ENCODE assay signal across 9 mouse cellular contexts in genomic region chr5:24078420-24079179, GRCm38 (mm10). TPM values are rescaled to one million over a fixed set of nuclear protein-coding genes. Genes with fewer than 3 reads are reported as not detected.
DNase-seq lines count a peak whose midpoint lies in the region; ATAC-seq and TF ChIP-seq lines count a peak whose summit lies in the region.
"Had no signal": no experiment of that assay in that cellular context is flagged by ENCODE, and none has a peak within 500 bp of the region (broad histone marks: within the 10 kb centered on the region; RNA-seq: fewer than 3 reads in every experiment).

No protein-coding gene starts in this region.

- no peak overlapping the region for H3K27ac ChIP-seq in heart, adult 2 months
- no peak overlapping the region for H3K27ac ChIP-seq in heart, embryonic 10.5 days
- no peak overlapping the region for H3K27ac ChIP-seq in lung, embryonic 14.5 days (ENCODE audit: low read depth)
- no peak overlapping the region for H3K27ac ChIP-seq in lung, postnatal 0 days (ENCODE audit: low read length)

- 78% methylated on average over 7 of the region's 7 CpGs for WGBS in heart, adult 2 months
- WGBS in heart, embryonic 10.5 days = 73% methylated on average over 7 of the region's 7 CpGs
- 68% methylated on average over 7 of the region's 7 CpGs for WGBS in lung, embryonic 14.5 days
- WGBS in lung, postnatal 0 days = 56% methylated on average over 7 of the region's 7 CpGs

- TF ChIP-seq CTCF in heart, adult 2 months (IDR thresholded peaks at IDR 0.05) = peak; percentile 34
- peak; percentile 48 for TF ChIP-seq CTCF in lung, embryonic 14.5 days (IDR thresholded peaks at IDR 0.05; ENCODE audit: low read depth)
- peak; percentile 45 for TF ChIP-seq CTCF in lung, postnatal 0 days (IDR thresholded peaks at IDR 0.05)

- H3K9me3 ChIP-seq in heart, embryonic 10.5 days = no peaks in the 10 kb centered on the region
- H3K9me3 ChIP-seq in lung, embryonic 14.5 days (ENCODE audit: low read depth, low read length) = no peaks in the 10 kb centered on the region
- H3K9me3 ChIP-seq in lung, postnatal 0 days (ENCODE audit: low read length) = no peaks in the 10 kb centered on the region

- no peaks in the 10 kb centered on the region for H3K27me3 ChIP-seq in heart, adult 2 months (ENCODE audit: control insufficient read depth, insufficient read depth, low read length)
- H3K27me3 ChIP-seq in heart, embryonic 10.5 days (ENCODE audit: insufficient read depth, poor library complexity, severe bottlenecking) = no peaks in the 10 kb centered on the region
- no peaks in the 10 kb centered on the region for H3K27me3 ChIP-seq in lung, embryonic 14.5 days (ENCODE audit: insufficient read depth, low read length)
- no peaks in the 10 kb centered on the region for H3K27me3 ChIP-seq in lung, postnatal 0 days (replicated peaks; ENCODE audit: insufficient read depth, low read length)

- no peak overlapping the region for H3K4me3 ChIP-seq in heart, adult 2 months
- no peak overlapping the region for H3K4me3 ChIP-seq in heart, embryonic 10.5 days
- H3K4me3 ChIP-seq in lung, embryonic 14.5 days (ENCODE audit: low read depth, low read length) = no peak overlapping the region
- no peak overlapping the region for H3K4me3 ChIP-seq in lung, postnatal 0 days (ENCODE audit: low read depth, low read length)

- intact Hi-C loops in heart, adult 2 months (cut with DNase I) = loop anchor here (2.0 to 5.0 kb wide), 2 partner anchors 50 to 96 kb away; no protein-coding TSS in a partner anchor

- H3K79me2 ChIP-seq in heart, adult 2 months (replicated peaks; ENCODE audit: control insufficient read depth, insufficient read depth, low read length) = no peaks in the 10 kb centered on the region

- peaks cover 2% of the 10 kb centered on the region for H3K4me1 ChIP-seq in heart, adult 2 months (ENCODE audit: control insufficient read depth, insufficient read depth, low read length)
- H3K4me1 ChIP-seq in heart, embryonic 10.5 days = peaks cover 14% of the 10 kb centered on the region
- H3K4me1 ChIP-seq in lung, embryonic 14.5 days (ENCODE audit: insufficient read depth) = peaks cover 4% of the 10 kb centered on the region; the same call in 1 of the 2 replicates
- H3K4me1 ChIP-seq in lung, postnatal 0 days (ENCODE audit: insufficient read depth, low read depth, low read length) = no peaks in the 10 kb centered on the region

- no peak for DNase-seq in heart, adult 2 months
- DNase-seq in heart, embryonic 10.5 days (ENCODE audit: low spot score) = no peak
- peak; percentile 30 for DNase-seq in lung, embryonic 14.5 days
- no peak for DNase-seq in lung, postnatal 14 days
- DNase-seq in R1 (ENCODE audit: low read depth, low spot score) = peak; percentile 39
- DNase-seq in lung, postnatal 0 days (ENCODE audit: low spot score) = peak; percentile 42
- DNase-seq in thymus, postnatal 14 days = no peak
- no peak for DNase-seq in gastrocnemius, adult 18-20 months (ENCODE audit: low spot score)
- DNase-seq: adrenal gland, postnatal 10 days had no signal

- TF ChIP-seq POLR2A in heart, adult 2 months (IDR thresholded peaks at IDR 0.05; ENCODE audit: insufficient read depth, low read depth, low read length) = no peak

- ATAC-seq in lung, embryonic 14.5 days (ENCODE audit: insufficient read depth) = no peak; the same call in 1 of the 2 replicates
- peak; percentile 72 for ATAC-seq in lung, postnatal 0 days

- no peak overlapping the region for H3K9ac ChIP-seq in heart, adult 2 months (ENCODE audit: low read depth, low read length)
- H3K9ac ChIP-seq in lung, embryonic 14.5 days = no peak overlapping the region
- H3K9ac ChIP-seq in lung, postnatal 0 days (replicated peaks; ENCODE audit: low read depth) = no peak overlapping the region

- TF ChIP-seq EP300 in heart, adult 2 months (IDR thresholded peaks at IDR 0.05; ENCODE audit: insufficient read depth, low read depth, low read length) = no peak
- TF ChIP-seq EP300 in lung, postnatal 0 days (IDR thresholded peaks at IDR 0.05) = no peak

- no peak overlapping the region for H3K4me2 ChIP-seq in lung, embryonic 14.5 days
- no peak overlapping the region for H3K4me2 ChIP-seq in lung, postnatal 0 days (replicated peaks; ENCODE audit: low read depth, low read length)

- no peaks in the 10 kb centered on the region; the same call in 1 of the 2 replicates for H3K36me3 ChIP-seq in heart, adult 2 months (ENCODE audit: control insufficient read depth, insufficient read depth, low read length)
- no peaks in the 10 kb centered on the region for H3K36me3 ChIP-seq in heart, embryonic 10.5 days
- H3K36me3 ChIP-seq in lung, embryonic 14.5 days (ENCODE audit: insufficient read depth) = no peaks in the 10 kb centered on the region
- no peaks in the 10 kb centered on the region for H3K36me3 ChIP-seq in lung, postnatal 0 days (ENCODE audit: insufficient read depth, low read length)

RNA-seq across cellular contexts. Expression of gene Klhl7, which starts 21.8 kb away (rescaled TPM):
- 10 to 100 TPM; 47.7 to 48.9 TPM for total RNA-seq in heart, adult 2 months (2021)
- polyA plus RNA-seq in heart, adult 2 months (2012; rRNA removed) = 7.4 and 25.6 TPM in 2 replicates
- 45.0 and 47.4 TPM in 2 replicates for polyA plus RNA-seq in heart, embryonic 10.5 days (2016; fragmentation: Nextera tagmentation; extraction: Ambion mirVana)
- 44.3 and 46.3 TPM in 2 replicates for polyA plus RNA-seq in lung, embryonic 14.5 days (2014; fragmentation: Nextera tagmentation; extraction: Ambion mirVana)
- polyA plus RNA-seq in lung, postnatal 0 days (2015; fragmentation: Nextera tagmentation; extraction: Ambion mirVana) = 22.6 and 26.6 TPM in 2 replicates
- total RNA-seq in gastrocnemius, adult 18-20 months (2021) = 10 to 100 TPM; 35.8 to 37.1 TPM

RNA-seq across cellular contexts. Expression of gene Fam126a, which starts 48.1 kb away (rescaled TPM):
- 10 to 100 TPM; 41.3 to 44.1 TPM for total RNA-seq in heart, adult 2 months (2021)
- polyA plus RNA-seq in heart, adult 2 months (2012; rRNA removed) = 9.2 and 18.1 TPM in 2 replicates
- polyA plus RNA-seq in heart, embryonic 10.5 days (2016; fragmentation: Nextera tagmentation; extraction: Ambion mirVana) = 27.5 and 39.7 TPM in 2 replicates
- polyA plus RNA-seq in lung, embryonic 14.5 days (2014; fragmentation: Nextera tagmentation; extraction: Ambion mirVana) = 23.7 and 24.0 TPM in 2 replicates
- polyA plus RNA-seq in lung, postnatal 0 days (2015; fragmentation: Nextera tagmentation; extraction: Ambion mirVana) = 11.5 and 12.4 TPM in 2 replicates
- 1 to 10 TPM; 5.2 to 6.1 TPM for total RNA-seq in gastrocnemius, adult 18-20 months (2021)

Comparison
In these comparisons a context has a peak if more than half of its experiments do, and no peak if none do; other contexts are left out.
1. DNase-seq: peak in lung, embryonic 14.5 days (single experiment), R1 (single experiment) and lung, postnatal 0 days (single experiment); none in heart, adult 2 months (0 of 2), heart, embryonic 10.5 days (single experiment), lung, postnatal 14 days (single experiment), thymus, postnatal 14 days (single experiment) and gastrocnemius, adult 18-20 months (single experiment).
2. Peak in every context shown above with its lines, with median percentiles within 50 percentile points of each other: CTCF ChIP-seq.